Mouse (Mus musculus) adrenal gland, adult 8-10 months (tissue): ENCODE data around the gene Hdac7. TPM values are rescaled to one million over a fixed set of nuclear protein-coding genes. Genes with fewer than 3 reads are reported as not detected.

Experiments used
- DNase-seq: peaks from one replicate; pipeline ENCODE4 v3.0.0; 2022
- total RNA-seq, 4 experiments: library from RNA; stranded (reverse); gene quantifications; 2 replicates each; pipeline ENCODE4 v1.2.4; 2022

Hdac7 gene
- total RNA-seq, 4 experiments from 2014 or later, result 86.1 to 106 (median 96.2) TPM

GRCm38 (mm10) chr15:97787799-97788667 is 56.3 kb downstream of the Hdac7 start:
- no peak for DNase-seq

- DNase-seq, result no peak
Observed at GRCm38 (mm10) chr15:97787148-97787798, 57.0 kb downstream of the Hdac7 start.

- peak; percentile 42 for DNase-seq
Observed at GRCm38 (mm10) chr15:97786412-97787112, 57.7 kb downstream of the Hdac7 start.

- peak; percentile 56 for DNase-seq
Observed at GRCm38 (mm10) chr15:97785731-97786411, 58.4 kb downstream of the Hdac7 start.

- DNase-seq, result peak; percentile 46
Observed at GRCm38 (mm10) chr15:97784561-97785161, 59.6 kb downstream of the Hdac7 start.

GRCm38 (mm10) chr15:97784092-97784559 is 60.2 kb downstream of the Hdac7 start:
- DNase-seq, result peak; percentile 78

GRCm38 (mm10) chr15:97782749-97783105 is 61.6 kb downstream of the Hdac7 start:
- DNase-seq, result peak; percentile 63

GRCm38 (mm10) chr15:97781961-97782748 is 62.1 kb downstream of the Hdac7 start:
- no peak for DNase-seq

- DNase-seq, result no peak
Observed at GRCm38 (mm10) chr15:97780611-97781031, 63.7 kb downstream of the Hdac7 start.

- DNase-seq, result no peak
Observed at GRCm38 (mm10) chr15:97779576-97779975, 64.7 kb downstream of the Hdac7 start.

- DNase-seq, result no peak
Observed at GRCm38 (mm10) chr15:97778311-97779098, 65.8 kb downstream of the Hdac7 start, which contains the start of gene Slc48a1. Gene Slc48a1, plus strand, starts transcription at chr15:97778520.

- no peak for DNase-seq
Observed at GRCm38 (mm10) chr15:97776919-97777318, 67.4 kb downstream of the Hdac7 start.

GRCm38 (mm10) chr15:97776514-97776913 is 67.8 kb downstream of the Hdac7 start:
- DNase-seq, result peak; percentile 49

GRCm38 (mm10) chr15:97773961-97774370 is 70.3 kb downstream of the Hdac7 start:
- no peak for DNase-seq

GRCm38 (mm10) chr15:97773108-97773507 is 71.2 kb downstream of the Hdac7 start:
- peak; percentile 69 for DNase-seq

- DNase-seq, result no peak
Observed at GRCm38 (mm10) chr15:97770280-97770679, 74.0 kb downstream of the Hdac7 start.

GRCm38 (mm10) chr15:97768192-97768591 is 76.1 kb downstream of the Hdac7 start:
- no peak for DNase-seq

- DNase-seq, result peak; percentile 79
Observed at GRCm38 (mm10) chr15:97767280-97768186, 76.8 kb downstream of the Hdac7 start, which contains the start of gene Rapgef3. Gene Rapgef3, minus strand, starts transcription at chr15:97767972.
